Mouse (Mus musculus) spleen, adult 2 months (tissue): ENCODE results near the gene Baiap2. TPM values are rescaled to one million over a fixed set of nuclear protein-coding genes. Genes with fewer than 3 reads are reported as not detected.
A peak's percentile ranks its signal among the peaks of the same experiment; 100 is the strongest.

Experiments used
- DNase-seq, 2 experiments: peaks; one replicate each; pipeline versions ENCODE4 v3.0.0 to v3.0.0-alpha.2; 2012 to 2021; ENCODE audit warnings: low spot score in 2 of 2, low read depth in 1 of 2
- H3K27ac ChIP-seq: fragments of 200-500 bp; 2 replicates; pipeline ENCODE4 v1.5.1; 2012; ENCODE audit warnings: low read length, inconsistent platforms; ENCODE audit not compliant: insufficient read depth
- H3K27me3 ChIP-seq: fragments of 200-500 bp; 2 replicates; pipeline ENCODE4 v1.6.1; 2012; ENCODE audit warnings: mild to moderate bottlenecking, moderate library complexity, low read length, inconsistent platforms; ENCODE audit not compliant: control insufficient read depth, insufficient read depth
- H3K36me3 ChIP-seq: fragments of 200-500 bp; 2 replicates; pipeline ENCODE4 v1.6.1; 2012; ENCODE audit warnings: mild to moderate bottlenecking, low read length, inconsistent platforms; ENCODE audit not compliant: control insufficient read depth, insufficient read depth
- H3K4me1 ChIP-seq: fragments of 200-500 bp; 2 replicates; pipeline ENCODE4 v1.6.1; 2011; ENCODE audit warnings: inconsistent platforms; ENCODE audit not compliant: control insufficient read depth, insufficient read depth, insufficient read length
- H3K4me3 ChIP-seq: fragments of 200-500 bp; 2 replicates; pipeline ENCODE4 v1.5.1; 2011; ENCODE audit warnings: mild to moderate bottlenecking, inconsistent platforms; ENCODE audit not compliant: insufficient read depth, insufficient read length; ENCODE audit errors: extremely low read depth
- CTCF ChIP-seq: fragments of 200-500 bp; IDR thresholded peaks from 2 replicates; pipeline ENCODE4 v1.5.1; 2011; ENCODE audit warnings: mild to moderate bottlenecking, inconsistent platforms; ENCODE audit not compliant: insufficient read depth, insufficient read length, insufficient replicate concordance; ENCODE audit errors: extremely low read depth
- POLR2A ChIP-seq: fragments of 200-500 bp; IDR thresholded peaks from 2 replicates; pipeline ENCODE4 v1.6.1; 2011; ENCODE audit warnings: low read depth, low read length, inconsistent platforms
- WGBS: fragments of 180-500 bp; shearing (Covaris S2); methylation state at CpG from one replicate; pipeline ENCODE4 v1.1.7; 2018; 5-methylcytosine and 5-hydroxymethylcytosine counted together
- polyA plus RNA-seq: library from polyadenylated mRNA; depleted of rRNA; stranded (reverse); fragments of >200 nt; gene quantifications from 2 replicates; pipeline ENCODE4 v1.2.3, GENCODE M21; 2012

Gene Baiap2
- polyA plus RNA-seq, 1 experiment = 17.3 TPM

DNA sequence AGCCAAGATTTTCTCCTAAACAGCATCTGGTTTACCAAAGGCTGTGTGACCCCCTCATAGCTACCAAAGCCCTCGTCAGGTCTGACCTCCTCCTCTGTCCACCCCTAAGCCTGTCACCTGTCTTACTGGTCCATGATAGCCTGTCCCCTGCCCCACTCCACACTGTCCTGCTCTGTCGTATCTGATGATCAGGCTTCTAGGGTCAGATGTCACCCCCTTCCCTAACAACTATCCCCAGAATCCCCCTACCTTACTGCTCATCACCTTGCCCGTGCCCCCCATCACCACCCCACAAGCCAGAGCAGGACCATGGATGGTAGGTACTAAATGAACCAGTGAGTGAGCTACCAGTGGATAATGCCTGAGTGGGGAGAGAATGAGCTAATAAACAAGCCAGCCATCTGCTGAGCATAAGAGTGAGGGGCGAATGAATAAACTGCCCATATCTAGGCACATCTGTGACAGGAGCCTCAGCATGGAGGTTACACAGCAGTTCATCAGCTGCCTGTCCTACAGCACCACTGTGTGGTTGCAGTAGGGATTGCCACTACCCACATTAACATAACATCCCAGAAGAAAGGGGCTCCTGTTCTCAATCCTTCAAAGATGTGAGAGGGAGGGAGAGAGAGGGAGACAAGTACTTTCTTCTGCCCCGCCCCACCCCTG, 37.8 kb upstream of the Baiap2 start:
- Histone ChIP-seq H3K36me3 (no peaks in the 10 kb centered on the region), H3K27me3 (no peaks in the 10 kb centered on the region), H3K27ac (no peak overlapping the region), H3K4me1 (no peaks in the 10 kb centered on the region), H3K4me3 (no peak overlapping the region)
- WGBS = 47% methylated on average over 5 of the region's 5 CpGs
- TF ChIP-seq POLR2A = no peak
- peak; percentile 82; the same call in 1 of the 2 replicates for TF ChIP-seq CTCF
- peak in 1 of 2 experiments; percentile 61 for DNase-seq

DNA sequence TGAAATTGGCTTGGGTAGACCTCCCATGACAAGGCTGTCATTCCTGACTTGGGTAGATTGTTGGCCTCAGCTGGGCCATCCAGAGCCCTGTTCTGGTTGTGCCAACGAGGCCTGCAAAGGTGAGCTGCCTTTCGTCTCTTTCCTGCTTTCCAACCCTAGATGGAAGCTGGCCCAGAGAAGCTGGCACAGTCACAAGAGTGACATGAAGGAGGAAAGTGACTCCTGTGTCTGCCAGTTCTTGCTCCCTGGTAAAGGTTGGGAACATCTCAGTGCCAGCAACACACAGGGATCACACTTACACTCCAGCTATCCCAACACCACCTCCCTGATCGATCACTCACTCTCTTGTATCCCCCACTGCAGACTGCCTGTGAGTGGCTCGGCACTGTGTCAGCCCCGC, 36.8 kb upstream of the Baiap2 start:
- Histone ChIP-seq H3K4me1 (no peaks in the 10 kb centered on the region), H3K4me3 (no peak overlapping the region), H3K36me3 (no peaks in the 10 kb centered on the region), H3K27me3 (no peaks in the 10 kb centered on the region), H3K27ac (no peak overlapping the region)
- DNase-seq = no peak
- TF ChIP-seq POLR2A (no peak), CTCF (no peak)
- 92% methylated on average over 5 of the region's 5 CpGs for WGBS

DNA sequence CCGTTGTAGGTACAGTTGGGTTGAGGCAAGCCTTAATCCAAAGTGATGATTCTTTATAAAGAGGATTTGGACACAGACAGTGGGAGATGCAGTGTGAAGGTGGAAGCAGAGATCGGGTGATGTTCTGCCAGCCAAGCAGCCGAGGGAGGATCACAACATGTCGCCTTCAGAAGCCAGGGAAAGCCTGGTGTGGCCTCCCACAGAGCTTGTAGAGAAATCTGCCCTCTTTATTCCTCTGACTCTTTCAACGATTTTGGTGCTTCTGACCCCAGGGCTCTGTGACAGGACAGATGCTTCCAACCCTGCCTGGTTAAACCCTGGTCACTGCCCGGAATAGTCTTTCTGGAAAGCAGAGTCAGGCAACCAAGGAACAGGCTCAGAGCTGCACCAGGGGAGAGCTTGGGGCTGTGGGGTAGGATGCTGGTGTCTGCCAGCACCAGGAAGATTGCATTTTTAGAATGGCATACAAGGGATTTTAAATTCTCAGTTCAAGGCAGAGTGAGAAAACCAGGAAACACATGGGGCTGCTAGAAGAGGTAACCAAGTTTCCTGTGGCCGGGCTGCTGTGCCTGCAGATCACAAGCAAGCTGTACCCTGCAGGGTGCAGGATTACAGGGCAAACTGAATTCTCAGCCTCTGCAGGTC, 35.4 kb upstream of the Baiap2 start:
- DNase-seq = no peak
- 41% methylated on average over 7 of the region's 7 CpGs for WGBS
- Histone ChIP-seq H3K27me3 (no peaks in the 10 kb centered on the region), H3K27ac (no peak overlapping the region), H3K4me3 (no peak overlapping the region), H3K4me1 (no peaks in the 10 kb centered on the region), H3K36me3 (no peaks in the 10 kb centered on the region)
- TF ChIP-seq CTCF (no peak), POLR2A (no peak)

GRCm38 (mm10) chr11:119907711-119908110, 34.9 kb upstream of the Baiap2 start:
- Histone ChIP-seq H3K27me3 (no peaks in the 10 kb centered on the region), H3K4me1 (peaks cover under 1% of the 10 kb centered on the region; the same call in 1 of the 2 replicates)

GRCm38 (mm10) chr11:119909436-119909835, 33.1 kb upstream of the Baiap2 start:
- H3K4me1 ChIP-seq = peaks cover 10% of the 10 kb centered on the region; the same call in 1 of the 2 replicates
- 1% methylated on average over 5 of the region's 5 CpGs for WGBS
- no peaks in the 10 kb centered on the region for H3K27me3 ChIP-seq
- TF ChIP-seq CTCF (peak; percentile 92), POLR2A (no peak)
- H3K27ac ChIP-seq = no peak overlapping the region
- peak in 1 of 2 experiments; percentile 64 for DNase-seq
- H3K36me3 ChIP-seq = no peaks in the 10 kb centered on the region
- no peak overlapping the region for H3K4me3 ChIP-seq

More at GRCm38 (mm10) chr11:119907711-119908110, 34.9 kb upstream of the Baiap2 start:
- no peak overlapping the region for H3K27ac ChIP-seq
- no peak for DNase-seq
- H3K36me3 ChIP-seq = no peaks in the 10 kb centered on the region
- no peak overlapping the region for H3K4me3 ChIP-seq
- WGBS = 29% methylated on average over 7 of the region's 7 CpGs
- TF ChIP-seq CTCF (no peak), POLR2A (no peak)

GRCm38 (mm10) chr11:119912845-119913244, 29.7 kb upstream of the Baiap2 start:
- Histone ChIP-seq H3K27me3 (no peaks in the 10 kb centered on the region), H3K27ac (peak overlapping the region; percentile 1; the same call in 1 of the 2 replicates), H3K4me1 (peaks cover 18% of the 10 kb centered on the region; the same call in 1 of the 2 replicates), H3K4me3 (no peak overlapping the region), H3K36me3 (peaks cover 14% of the 10 kb centered on the region)
- no peak for DNase-seq
- 54% methylated on average over 7 of the region's 7 CpGs for WGBS
- TF ChIP-seq CTCF (no peak), POLR2A (no peak)
